ENCODE assay signal across 14 mouse cellular contexts in genomic region chr10:21677911-21678310, GRCm38 (mm10).
"Had no signal": no experiment of that assay in that cellular context is flagged by ENCODE, and none has a peak within 500 bp of the region (broad histone marks: within the 10 kb centered on the region; RNA-seq: fewer than 3 reads in every experiment).

No protein-coding gene starts in this region.

- H3K9me3 ChIP-seq: limb, embryonic 15.5 days; liver, embryonic 12.5 days; lung, embryonic 15.5 days; midbrain, embryonic 10.5 days; midbrain, embryonic 15.5 days; neural tube, embryonic 13.5 days had no signal

- H3K27ac ChIP-seq: limb, embryonic 15.5 days; liver, embryonic 12.5 days; midbrain, embryonic 15.5 days; neural tube, embryonic 13.5 days had no signal

- H3K9ac ChIP-seq: limb, embryonic 15.5 days; liver, embryonic 12.5 days; lung, embryonic 15.5 days; midbrain, embryonic 15.5 days; neural tube, embryonic 13.5 days had no signal

- H3K27me3 ChIP-seq: limb, embryonic 15.5 days; liver, embryonic 12.5 days; lung, embryonic 15.5 days; midbrain, embryonic 15.5 days; neural tube, embryonic 13.5 days had no signal

- H3K4me1 ChIP-seq: limb, embryonic 15.5 days; liver, embryonic 12.5 days; lung, embryonic 15.5 days had no signal

- DNase-seq: kidney, adult 9 months; layer of hippocampus, adult 9-11 months; layer of hippocampus, postnatal 36 days; retina, postnatal 1 day; right cerebral cortex, postnatal 4 days; spleen, adult 18-20 months; thymus, adult 2 months; thymus, postnatal 36 days had no signal

- ATAC-seq: liver, embryonic 12.5 days; midbrain, embryonic 15.5 days had no signal

- H3K4me2 ChIP-seq: limb, embryonic 15.5 days; liver, embryonic 12.5 days; lung, embryonic 15.5 days; midbrain, embryonic 15.5 days; neural tube, embryonic 13.5 days had no signal

- H3K36me3 ChIP-seq: limb, embryonic 15.5 days; liver, embryonic 12.5 days; lung, embryonic 15.5 days; midbrain, embryonic 10.5 days; midbrain, embryonic 15.5 days; neural tube, embryonic 13.5 days had no signal

- H3K4me3 ChIP-seq: limb, embryonic 15.5 days; liver, embryonic 12.5 days; lung, embryonic 15.5 days; midbrain, embryonic 10.5 days; midbrain, embryonic 15.5 days; neural tube, embryonic 13.5 days had no signal
